Mouse (Mus musculus) kidney, embryonic 14.5 days (tissue): ENCODE results near the gene Dera. TPM values are rescaled to one million over a fixed set of nuclear protein-coding genes. Genes with fewer than 3 reads are reported as not detected.

Experiments used
- ATAC-seq: fragments of 200-750 bp; cut with Nextera tagmentation; 2 replicates; pipeline ENCODE4 v1.8.0; 2017; ENCODE audit warnings: moderate number of reproducible peaks, mild to moderate bottlenecking, moderate TSS enrichment, moderate library complexity; ENCODE audit not compliant: low FRiP score, low TSS enrichment
- H3K27ac ChIP-seq: fragments of 300-500 bp; sonication (generic); 2 replicates; pipeline ENCODE4 v1.5.1; 2014; ENCODE audit warnings: low read depth, mild to moderate bottlenecking, low read length, moderate library complexity, mixed read lengths
- H3K27me3 ChIP-seq: fragments of 300-500 bp; sonication (generic); 2 replicates; pipeline ENCODE4 v1.6.1; 2014; ENCODE audit warnings: mild to moderate bottlenecking, low read length; ENCODE audit not compliant: control insufficient read depth, insufficient read depth
- H3K36me3 ChIP-seq: fragments of 300-500 bp; sonication (generic); 2 replicates; pipeline ENCODE4 v1.6.1; 2014; ENCODE audit warnings: low read length, mixed read lengths; ENCODE audit not compliant: control insufficient read depth, insufficient read depth
- H3K4me1 ChIP-seq: fragments of 300-500 bp; sonication (generic); 2 replicates; pipeline ENCODE4 v1.6.1; 2014; ENCODE audit warnings: low read length, mixed read lengths; ENCODE audit not compliant: control insufficient read depth, insufficient read depth
- H3K4me2 ChIP-seq: fragments of 300-500 bp; sonication (generic); replicated peaks from 2 replicates; pipeline ENCODE4 v1.6.1; 2014; ENCODE audit warnings: low read depth, mild to moderate bottlenecking, low read length
- H3K4me3 ChIP-seq: fragments of 300-500 bp; sonication (generic); 2 replicates; pipeline ENCODE4 v1.5.1; 2014; ENCODE audit warnings: mild to moderate bottlenecking, low read length
- H3K9ac ChIP-seq: fragments of 300-500 bp; sonication (generic); 2 replicates; pipeline ENCODE4 v1.6.1; 2014; ENCODE audit warnings: low read depth, mild to moderate bottlenecking, low read length, moderate library complexity
- H3K9me3 ChIP-seq: fragments of 300-500 bp; sonication (generic); 2 replicates; pipeline ENCODE4 v1.6.1; 2016; ENCODE audit warnings: low read length; ENCODE audit not compliant: control insufficient read depth
- WGBS: fragments of 180-500 bp; shearing (Covaris S2); extraction: QIAGEN DNeasy Blood & Tissue Kit; methylation state at CpG from one replicate; pipeline ENCODE4 v1.1.7; 2014; 5-methylcytosine and 5-hydroxymethylcytosine counted together
- polyA plus RNA-seq: library from polyadenylated mRNA; unstranded; fragments of >200 nt; fragmentation: Nextera tagmentation; extraction: Ambion mirVana; gene quantifications from 2 replicates; pipeline ENCODE4 v1.2.1, GENCODE M21; 2014

Gene Dera
- polyA plus RNA-seq, 1 experiment from 2014 or later = 68.7 TPM

GRCm38 (mm10) chr6:137796596-137797567 lies 42.5 kb downstream of the Dera start:
- peak; percentile 65; the same call in 1 of the 2 replicates for ATAC-seq
- 68% methylated on average over 29 of the region's 29 CpGs for WGBS
- Histone ChIP-seq H3K4me1 (no peaks in the 10 kb centered on the region), H3K9me3 (peaks cover 11% of the 10 kb centered on the region; the same call in 1 of the 2 replicates), H3K4me3 (no peak overlapping the region), H3K4me2 (no peak overlapping the region), H3K27ac (no peak overlapping the region), H3K27me3 (no peaks in the 10 kb centered on the region), H3K36me3 (0 out of 2 replicates have a peak, but pooled peaks cover 3% of the 10 kb centered on the region), H3K9ac (no peak overlapping the region)

- 52% methylated on average over 9 of the region's 9 CpGs for WGBS
- no peak overlapping the region for H3K9ac ChIP-seq
- no peak overlapping the region for H3K4me2 ChIP-seq
- no peak overlapping the region for H3K27ac ChIP-seq
- H3K36me3 ChIP-seq = 0 out of 2 replicates have a peak, but pooled peaks cover 3% of the 10 kb centered on the region
- peaks cover 11% of the 10 kb centered on the region; the same call in 1 of the 2 replicates for H3K9me3 ChIP-seq
- no peak for ATAC-seq
- H3K27me3 ChIP-seq = no peaks in the 10 kb centered on the region
- no peaks in the 10 kb centered on the region for H3K4me1 ChIP-seq
- H3K4me3 ChIP-seq = no peak overlapping the region
Observed at GRCm38 (mm10) chr6:137799253-137799652, 44.9 kb downstream of the Dera start.

- Histone ChIP-seq H3K27me3 (no peaks in the 10 kb centered on the region), H3K9me3 (peaks cover 11% of the 10 kb centered on the region; the same call in 1 of the 2 replicates), H3K9ac (no peak overlapping the region), H3K4me3 (no peak overlapping the region), H3K4me1 (peaks cover 4% of the 10 kb centered on the region; the same call in 1 of the 2 replicates), H3K4me2 (no peak overlapping the region), H3K36me3 (0 out of 2 replicates have a peak, but pooled peaks cover 3% of the 10 kb centered on the region), H3K27ac (no peak overlapping the region)
- 33% methylated on average over 12 of the region's 12 CpGs for WGBS
- peak; percentile 66 for ATAC-seq
Observed at GRCm38 (mm10) chr6:137803456-137804005, 49.2 kb downstream of the Dera start.

- Histone ChIP-seq H3K4me1 (peaks cover 4% of the 10 kb centered on the region; the same call in 1 of the 2 replicates), H3K4me2 (no peak overlapping the region), H3K36me3 (0 out of 2 replicates have a peak, but pooled peaks cover 3% of the 10 kb centered on the region), H3K9me3 (peaks cover 11% of the 10 kb centered on the region; the same call in 1 of the 2 replicates), H3K27me3 (no peaks in the 10 kb centered on the region), H3K4me3 (no peak overlapping the region), H3K9ac (no peak overlapping the region), H3K27ac (peak overlapping the region; percentile 37; the same call in 1 of the 2 replicates)
- no peak; the same call in 1 of the 2 replicates for ATAC-seq
- WGBS = 44% methylated on average over 7 of the region's 7 CpGs
Observed at GRCm38 (mm10) chr6:137804121-137804520, 49.8 kb downstream of the Dera start.

- Histone ChIP-seq H3K4me3 (no peak overlapping the region), H3K9me3 (peaks cover 11% of the 10 kb centered on the region; the same call in 1 of the 2 replicates), H3K27ac (peak overlapping the region; percentile 37; the same call in 1 of the 2 replicates), H3K4me1 (peaks cover 4% of the 10 kb centered on the region; the same call in 1 of the 2 replicates), H3K27me3 (no peaks in the 10 kb centered on the region), H3K9ac (no peak overlapping the region), H3K4me2 (no peak overlapping the region), H3K36me3 (0 out of 2 replicates have a peak, but pooled peaks cover 3% of the 10 kb centered on the region)
- 0 out of 2 replicates have a peak, but pooled peaks have one; percentile 14 for ATAC-seq
- 37% methylated on average over 9 of the region's 9 CpGs for WGBS
Observed at GRCm38 (mm10) chr6:137804606-137805005, 50.3 kb downstream of the Dera start.

- peaks cover 4% of the 10 kb centered on the region; the same call in 1 of the 2 replicates for H3K4me1 ChIP-seq
- H3K27ac ChIP-seq = no peak overlapping the region
- no peaks in the 10 kb centered on the region for H3K9me3 ChIP-seq
- ATAC-seq = no peak
- 70% methylated on average over 3 of the region's 3 CpGs for WGBS
- H3K27me3 ChIP-seq = no peaks in the 10 kb centered on the region
- no peak overlapping the region for H3K4me2 ChIP-seq
- H3K36me3 ChIP-seq = no peaks in the 10 kb centered on the region
- H3K4me3 ChIP-seq = no peak overlapping the region
- H3K9ac ChIP-seq = no peak overlapping the region
Observed at GRCm38 (mm10) chr6:137806342-137806741, 52.0 kb downstream of the Dera start.

- Histone ChIP-seq H3K4me2 (no peak overlapping the region), H3K27ac (no peak overlapping the region), H3K9ac (no peak overlapping the region), H3K9me3 (no peaks in the 10 kb centered on the region), H3K27me3 (no peaks in the 10 kb centered on the region), H3K36me3 (no peaks in the 10 kb centered on the region), H3K4me1 (peaks cover 4% of the 10 kb centered on the region; the same call in 1 of the 2 replicates), H3K4me3 (no peak overlapping the region)
- WGBS = 57% methylated on average over 8 of the region's 8 CpGs
- ATAC-seq = no peak
Observed at GRCm38 (mm10) chr6:137806806-137807205, 52.5 kb downstream of the Dera start.

- Histone ChIP-seq H3K27me3 (no peaks in the 10 kb centered on the region), H3K4me3 (no peak overlapping the region), H3K4me2 (no peak overlapping the region), H3K4me1 (peaks cover 4% of the 10 kb centered on the region; the same call in 1 of the 2 replicates), H3K9ac (no peak overlapping the region), H3K27ac (no peak overlapping the region), H3K36me3 (no peaks in the 10 kb centered on the region), H3K9me3 (no peaks in the 10 kb centered on the region)
- no peak for ATAC-seq
- 87% methylated on average over 6 of the region's 6 CpGs for WGBS
Observed at GRCm38 (mm10) chr6:137807296-137807695, 53.0 kb downstream of the Dera start.
